Mouse (Mus musculus) heart, postnatal 14 days (tissue): ENCODE results near the gene Fancd2os. TPM values are rescaled to one million over a fixed set of nuclear protein-coding genes. Genes with fewer than 3 reads are reported as not detected.

ENCODE experiments used
- DNase-seq, 2 experiments: peaks; one replicate each; pipeline ENCODE4 v3.0.0; 2021 to 2022
- intact Hi-C: fragments of 180-260 bp; cut with DNase I; formaldehyde crosslinking; loops from one replicate; pipeline ENCODE4 v1.15.1; 2025
- total RNA-seq, 2 experiments: library from RNA; stranded (reverse); gene quantifications; 2 replicates each; pipeline ENCODE4 v1.2.3; 2021

Fancd2os gene
- total RNA-seq, 2 experiments from 2014 or later = not detected

- intact Hi-C loops = loop anchor here (5.0 kb wide), 1 partner anchor 77 kb away; the partner anchor contains the start of genes Emc3 and Fancd2
- no peak for DNase-seq
Observed at GRCm38 (mm10) chr6:113608871-113609270, 8.4 kb upstream of the Fancd2os start.

- DNase-seq = no peak
- intact Hi-C loops = loop anchor here (5.0 kb wide), 1 partner anchor 73 kb away; the partner anchor contains the start of genes Emc3 and Fancd2
Observed at GRCm38 (mm10) chr6:113605224-113605545, 4.7 kb upstream of the Fancd2os start.

GRCm38 (mm10) chr6:113604432-113605223, 4.1 kb upstream of the Fancd2os start, which contains the start of gene Brk1:
Gene Brk1, plus strand, starts transcription at chr6:113604772.
- DNase-seq = peak; percentile 88 to 93
- intact Hi-C loops = loop anchor here (5.0 kb wide), 1 partner anchor 72 kb away; the partner anchor contains the start of genes Emc3 and Fancd2

- DNase-seq = no peak
- intact Hi-C loops = no loop called here
Observed at GRCm38 (mm10) chr6:113603993-113604392, 3.5 kb upstream of the Fancd2os start.

DNA sequence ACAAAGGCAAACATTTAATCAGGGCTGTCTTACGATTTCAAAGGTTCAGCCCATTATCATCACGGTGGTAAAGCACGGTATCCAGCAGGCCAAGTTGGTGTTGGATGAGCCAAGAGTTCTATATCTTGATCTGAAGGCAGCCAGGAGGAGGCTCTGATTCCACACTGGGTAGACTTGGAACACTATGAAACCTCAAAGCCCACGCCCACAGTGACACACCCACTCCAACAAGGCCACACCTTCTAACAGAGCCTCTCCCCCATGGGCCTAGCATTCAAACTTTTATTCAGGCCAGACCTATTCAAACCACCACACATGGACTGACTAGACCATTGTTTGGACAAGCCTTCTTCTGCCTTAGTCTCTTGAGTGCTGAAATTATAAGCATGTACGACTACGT, 2.3 kb upstream of the Fancd2os start:
- intact Hi-C loops = no loop called here
- no peak for DNase-seq

GRCm38 (mm10) chr6:113599833-113600232, 682 bp downstream of the Fancd2os start:
- DNase-seq = no peak
- intact Hi-C loops = no loop called here

- intact Hi-C loops = no loop called here
- DNase-seq = no peak
Observed at GRCm38 (mm10) chr6:113597945-113598344, 2.6 kb downstream of the Fancd2os start.

DNA sequence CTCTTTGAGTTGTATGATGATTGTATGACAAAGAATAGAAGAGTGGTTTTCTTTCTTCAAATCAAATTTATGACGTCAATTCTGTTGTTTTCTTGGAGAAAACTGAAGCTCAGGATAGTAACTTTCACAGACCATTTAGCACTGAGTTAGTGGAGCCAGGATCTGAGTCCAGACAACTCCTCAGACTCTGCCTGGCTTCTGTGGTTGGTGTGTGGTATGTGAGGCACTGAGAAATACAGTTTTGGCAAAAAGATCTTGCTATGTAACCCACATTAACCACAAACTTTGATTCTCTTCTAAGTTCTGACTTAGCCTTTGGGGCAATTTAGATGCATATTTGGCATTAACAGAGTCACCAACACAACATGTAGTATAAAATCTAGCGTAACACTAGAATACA, 7.9 kb downstream of the Fancd2os start:
- intact Hi-C loops = no loop called here

DNA sequence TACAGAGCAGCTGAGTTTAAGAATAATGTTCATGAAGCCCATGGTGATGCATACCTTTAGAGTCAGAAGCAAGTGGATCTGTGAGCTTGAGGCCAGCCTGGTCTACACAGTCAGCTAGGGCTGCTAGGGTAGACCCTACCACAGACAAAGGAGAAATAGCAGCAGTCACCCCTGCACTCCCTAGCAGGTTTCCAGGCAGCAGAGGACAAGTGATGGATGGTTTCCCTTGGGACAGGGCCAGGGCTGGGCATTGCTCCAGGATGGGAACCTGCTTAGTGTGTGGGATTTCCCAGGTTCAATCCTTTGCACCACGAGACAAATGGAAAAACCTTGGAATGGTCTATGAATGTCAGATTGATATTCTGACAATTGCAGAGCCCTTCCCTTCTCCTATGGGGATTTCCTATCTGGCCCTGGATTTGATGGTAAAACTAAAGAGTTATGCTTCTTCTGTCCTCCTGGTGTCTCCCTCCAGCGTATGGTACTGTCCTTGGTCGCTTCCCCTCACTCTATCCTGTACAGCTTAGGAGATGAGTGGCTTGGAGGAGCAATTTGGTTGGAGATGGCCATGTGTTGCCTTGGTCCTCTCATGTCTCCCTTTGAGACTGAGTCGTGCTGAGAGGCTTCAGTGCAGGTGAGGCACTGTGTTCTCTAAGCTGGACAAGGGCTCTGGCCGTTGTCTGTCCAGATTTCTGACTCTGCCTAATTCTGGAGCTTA, 13.9 kb downstream of the Fancd2os start:
- DNase-seq = peak in 1 of 2 experiments; percentile 38
- intact Hi-C loops = no loop called here

More for the DNA sequence above, 7.9 kb downstream of the Fancd2os start:
- no peak for DNase-seq

- no peak for DNase-seq
- intact Hi-C loops = no loop called here
Observed at GRCm38 (mm10) chr6:113585065-113585464, 15.4 kb downstream of the Fancd2os start.

GRCm38 (mm10) chr6:113583023-113583422, 17.5 kb downstream of the Fancd2os start:
- intact Hi-C loops = no loop called here
- no peak for DNase-seq

DNA sequence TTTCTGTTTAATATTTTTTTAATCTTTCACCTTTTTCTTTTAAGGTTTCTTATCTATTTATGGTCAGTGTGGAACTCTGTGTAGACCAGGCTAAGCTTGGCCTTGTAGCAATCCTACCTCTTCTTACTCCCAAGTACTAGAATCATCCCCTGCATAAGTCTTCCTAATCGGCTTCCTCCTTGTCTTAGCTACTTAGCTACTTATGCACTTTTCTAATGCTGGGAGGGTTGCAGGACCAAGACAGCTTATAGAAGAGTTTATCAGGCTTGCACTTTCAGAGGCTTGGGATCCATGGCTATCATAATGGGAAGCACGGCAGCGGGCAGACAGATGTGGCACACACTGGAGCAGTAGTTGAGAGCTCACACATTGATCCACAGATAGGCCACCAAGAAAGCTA, 21.2 kb downstream of the Fancd2os start:
- DNase-seq = no peak
- intact Hi-C loops = no loop called here

- no peak for DNase-seq
- intact Hi-C loops = no loop called here
Observed at GRCm38 (mm10) chr6:113576044-113576443, 24.5 kb downstream of the Fancd2os start.

DNA sequence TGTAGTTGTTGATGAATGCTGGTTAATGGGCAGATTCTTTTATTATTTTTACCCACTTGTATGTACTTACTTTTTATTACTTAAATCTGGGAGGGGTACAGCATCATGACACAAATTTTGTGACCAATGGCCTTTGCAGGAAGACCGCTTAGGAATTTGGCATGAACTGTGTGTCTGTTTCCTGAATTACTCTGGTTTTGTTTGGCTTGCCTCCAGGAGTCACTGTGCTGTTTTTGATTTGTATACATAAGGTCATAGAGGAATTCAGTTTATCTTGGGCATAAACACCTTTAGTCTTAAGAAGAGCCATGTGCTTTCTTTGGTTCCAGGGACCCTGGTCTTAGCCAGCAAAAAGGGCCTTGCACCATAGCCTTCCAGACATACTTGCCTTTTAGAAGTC, 36.0 kb downstream of the Fancd2os start:
- no peak for DNase-seq
- intact Hi-C loops = no loop called here

GRCm38 (mm10) chr6:113559736-113560135, 40.8 kb downstream of the Fancd2os start:
- intact Hi-C loops = no loop called here
- no peak for DNase-seq

Other genes starting within 250 kb of the Fancd2os start
- 10 to 100 TPM; 19.7 to 22.2 TPM for gene Tada3, start 222.8 kb downstream of the Fancd2os start, total RNA-seq
- 10 to 100 TPM; 78.0 to 99.5 TPM for gene Arpc4, start 222.6 kb downstream of the Fancd2os start, total RNA-seq
- gene Ttll3, start 211.5 kb downstream of the Fancd2os start, total RNA-seq = 1 to 10 TPM; 1.8 to 2.1 TPM
- gene Rpusd3, start 181.4 kb downstream of the Fancd2os start, total RNA-seq = 10 to 100 TPM in 1 of 2 experiments, 1 to 10 TPM in 1; 10.0 to 12.2 TPM
- 10 to 100 TPM in 1 of 2 experiments, 1 to 10 TPM in 1; 4.4 to 17.1 TPM for gene Cidec, start 165.0 kb downstream of the Fancd2os start, total RNA-seq
- gene Jagn1, start 158.1 kb downstream of the Fancd2os start, total RNA-seq = 10 to 100 TPM; 24.0 to 24.5 TPM
- 1 to 10 TPM; 1.2 to 1.5 TPM for gene Il17re, start 142.2 kb downstream of the Fancd2os start, total RNA-seq
- gene Il17rc, start 129.3 kb downstream of the Fancd2os start, total RNA-seq = 1 to 10 TPM; 8.7 to 8.9 TPM
- gene Creld1, start 117.4 kb downstream of the Fancd2os start, total RNA-seq = 10 to 100 TPM; 42.1 to 45.2 TPM
- gene Prrt3, start 98.8 kb downstream of the Fancd2os start, total RNA-seq = not detected
- gene Emc3, start 69.1 kb downstream of the Fancd2os start, total RNA-seq = 10 to 100 TPM; 56.0 to 61.9 TPM
- 1 to 10 TPM; 1.2 TPM for gene Fancd2, start 69.0 kb downstream of the Fancd2os start, total RNA-seq
- gene Brk1, start 4.1 kb upstream of the Fancd2os start, total RNA-seq = 10 to 100 TPM; 76.1 to 80.0 TPM
- 10 to 100 TPM; 10.0 to 12.0 TPM for gene Vhl, start 23.2 kb upstream of the Fancd2os start, total RNA-seq
- gene Irak2, start 37.8 kb upstream of the Fancd2os start, total RNA-seq = 10 to 100 TPM; 12.3 to 14.1 TPM
- gene Tatdn2, start 96.3 kb upstream of the Fancd2os start, total RNA-seq = 10 to 100 TPM; 60.0 to 63.2 TPM
- under 1 TPM in 1 of 2 experiments, not detected in 1; 0.53 TPM for gene Ghrl, start 119.2 kb upstream of the Fancd2os start, total RNA-seq
- 10 to 100 TPM; 74.7 to 79.9 TPM for gene Sec13, start 140.0 kb upstream of the Fancd2os start, total RNA-seq